Mouse (Mus musculus) stomach, embryonic 15.5 days (tissue): ENCODE measurements around the gene Dnaja1. TPM values are rescaled to one million over a fixed set of nuclear protein-coding genes. Genes with fewer than 3 reads are reported as not detected.

ENCODE experiments used
- ATAC-seq: fragments of 200-750 bp; cut with Nextera tagmentation; 2 replicates; pipeline ENCODE4 v1.8.0; 2017; ENCODE audit warnings: low read depth, moderate number of reproducible peaks, moderate TSS enrichment; ENCODE audit not compliant: insufficient read depth, low FRiP score
- H3K27ac ChIP-seq: fragments of 300-500 bp; sonication (generic); 2 replicates; pipeline ENCODE4 v1.5.1; 2015; ENCODE audit warnings: mild to moderate bottlenecking, inconsistent platforms
- H3K27me3 ChIP-seq: fragments of 300-500 bp; sonication (generic); replicated peaks from 2 replicates; pipeline ENCODE4 v1.6.1; 2015; ENCODE audit warnings: inconsistent platforms
- H3K36me3 ChIP-seq: fragments of 300-500 bp; sonication (generic); 2 replicates; pipeline ENCODE4 v1.6.1; 2015; ENCODE audit warnings: inconsistent platforms
- H3K4me1 ChIP-seq: fragments of 300-500 bp; sonication (generic); 2 replicates; pipeline ENCODE4 v1.6.1; 2015; ENCODE audit warnings: inconsistent platforms
- H3K4me2 ChIP-seq: fragments of 300-500 bp; sonication (generic); 2 replicates; pipeline ENCODE4 v1.6.1; 2015; ENCODE audit warnings: mild to moderate bottlenecking, inconsistent platforms
- H3K4me3 ChIP-seq: fragments of 300-500 bp; sonication (generic); replicated peaks from 2 replicates; pipeline ENCODE4 v1.5.1; 2015; ENCODE audit warnings: inconsistent platforms
- H3K9ac ChIP-seq: fragments of 300-500 bp; sonication (generic); 2 replicates; pipeline ENCODE4 v1.6.1; 2015; ENCODE audit warnings: inconsistent platforms
- H3K9me3 ChIP-seq: fragments of 300-500 bp; sonication (generic); 2 replicates; pipeline ENCODE4 v1.6.1; 2016; ENCODE audit warnings: inconsistent platforms
- WGBS: fragments of 180-500 bp; shearing (Covaris S2); methylation state at CpG from one replicate; pipeline ENCODE4 v1.1.7; 2015; 5-methylcytosine and 5-hydroxymethylcytosine counted together
- polyA plus RNA-seq: library from polyadenylated mRNA; unstranded; fragments of >200 nt; fragmentation: Nextera tagmentation; extraction: Ambion mirVana; gene quantifications from 2 replicates; pipeline ENCODE4 v1.2.1, GENCODE M21; 2015

Gene Dnaja1
- polyA plus RNA-seq: 361 and 370 TPM in 2 replicates

DNA sequence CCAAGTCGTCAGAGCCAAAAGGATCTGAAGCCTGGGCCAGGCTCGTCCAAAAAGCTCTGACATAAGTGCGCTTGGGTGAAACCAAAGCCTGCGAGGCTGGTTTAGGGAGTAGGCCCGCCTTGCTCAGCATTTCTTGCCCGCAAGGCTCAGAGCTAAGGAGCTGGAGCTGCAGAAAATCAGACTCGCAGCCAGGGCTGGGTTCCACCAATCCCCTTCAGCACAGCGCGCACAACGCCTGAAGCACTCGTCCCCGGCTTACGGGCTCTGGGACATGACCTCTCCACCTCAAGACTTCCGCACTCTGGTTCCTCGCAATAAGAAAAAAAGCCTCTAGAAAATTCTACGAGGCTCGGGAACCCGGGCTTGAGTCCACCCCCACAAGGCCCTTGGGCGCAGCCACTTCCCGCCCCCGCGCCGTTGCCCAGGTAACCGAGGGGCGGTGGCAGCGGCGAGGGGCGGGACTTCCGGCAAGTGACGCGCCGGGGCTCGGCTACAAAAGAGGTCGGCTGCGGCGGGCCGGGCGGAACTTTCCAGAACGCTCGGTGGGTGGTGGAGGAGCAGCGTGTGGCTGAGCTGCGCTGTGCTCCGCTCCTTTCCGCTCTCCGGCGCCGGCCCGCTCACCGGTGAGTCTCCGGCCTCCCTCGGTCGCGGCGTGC lies at the start of gene Dnaja1:
TSS of gene Dnaja1 (plus strand) at position 140 of the 656 bp plus-strand sequence.
- Histone ChIP-seq H3K9me3 (no peaks in the 10 kb centered on the region), H3K4me1 (peaks cover 18% of the 10 kb centered on the region), H3K4me3 (peak within 1 kb of the TSS; percentile 92), H3K36me3 (peaks cover 11% of the 10 kb centered on the region), H3K27ac (peak within 1 kb of the TSS; percentile 100), H3K4me2 (peak within 1 kb of the TSS; percentile 67), H3K9ac (peak within 1 kb of the TSS; percentile 95), H3K27me3 (no peaks in the 10 kb centered on the region)
- under 1% methylated on average over 54 of the region's 54 CpGs for WGBS
- ATAC-seq: peak; percentile 95

DNA sequence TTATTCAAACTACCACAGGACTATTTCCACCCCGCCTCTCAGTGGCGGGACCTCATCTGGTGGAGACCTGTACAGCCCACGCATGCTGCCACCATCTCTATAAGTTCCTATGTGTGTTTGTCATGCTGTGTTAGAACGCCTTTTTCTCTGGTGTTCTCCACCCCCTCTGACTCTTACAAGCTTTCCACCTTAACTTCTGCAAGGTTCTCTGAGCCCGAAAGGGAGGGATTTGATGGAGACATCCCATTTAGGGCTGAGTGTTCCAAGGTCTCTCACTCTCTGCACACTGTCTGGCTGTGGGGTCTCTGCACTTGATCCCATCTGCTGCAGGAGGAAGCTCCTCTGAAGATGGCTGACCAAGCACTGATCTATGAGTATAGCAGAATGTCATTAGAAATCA lies 48.4 kb upstream of the Dnaja1 start:
- Histone ChIP-seq H3K9ac (no peak overlapping the region), H3K9me3 (no peaks in the 10 kb centered on the region), H3K4me3 (no peak overlapping the region), H3K27me3 (no peaks in the 10 kb centered on the region), H3K4me1 (peaks cover 4% of the 10 kb centered on the region; the same call in 1 of the 2 replicates), H3K27ac (no peak overlapping the region), H3K4me2 (no peak overlapping the region), H3K36me3 (no peaks in the 10 kb centered on the region)
- WGBS: 95% methylated on average over 5 of the region's 5 CpGs
- ATAC-seq: no peak

DNA sequence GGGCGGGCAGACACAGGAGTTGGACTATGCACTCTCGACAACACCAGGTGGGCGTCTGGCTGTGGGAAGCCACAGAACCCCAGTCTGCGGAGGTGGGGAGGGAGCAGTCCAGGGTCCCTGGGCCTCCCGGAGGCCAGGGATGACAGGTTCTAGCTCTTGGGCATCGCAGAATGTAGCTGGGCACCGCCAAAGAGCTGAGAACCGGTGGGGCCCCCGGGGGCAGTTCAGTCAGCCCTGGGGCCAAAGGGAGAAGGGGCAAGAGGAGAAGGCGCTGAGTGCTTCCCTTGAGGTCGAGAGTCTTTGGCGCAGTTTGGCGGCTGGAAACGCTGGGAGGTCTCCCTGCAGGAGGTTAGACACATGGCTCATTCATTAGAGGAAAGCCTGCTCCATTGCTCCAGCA lies 45.6 kb upstream of the Dnaja1 start:
- Histone ChIP-seq H3K36me3 (no peaks in the 10 kb centered on the region), H3K27me3 (no peaks in the 10 kb centered on the region), H3K9ac (no peak overlapping the region), H3K4me2 (0 out of 2 replicates have a peak overlapping the region, but pooled peaks have one; percentile 23), H3K27ac (no peak overlapping the region), H3K4me3 (no peak overlapping the region), H3K9me3 (no peaks in the 10 kb centered on the region), H3K4me1 (peaks cover 4% of the 10 kb centered on the region; the same call in 1 of the 2 replicates)
- no peak for ATAC-seq
- WGBS: 16% methylated on average over 14 of the region's 14 CpGs

DNA sequence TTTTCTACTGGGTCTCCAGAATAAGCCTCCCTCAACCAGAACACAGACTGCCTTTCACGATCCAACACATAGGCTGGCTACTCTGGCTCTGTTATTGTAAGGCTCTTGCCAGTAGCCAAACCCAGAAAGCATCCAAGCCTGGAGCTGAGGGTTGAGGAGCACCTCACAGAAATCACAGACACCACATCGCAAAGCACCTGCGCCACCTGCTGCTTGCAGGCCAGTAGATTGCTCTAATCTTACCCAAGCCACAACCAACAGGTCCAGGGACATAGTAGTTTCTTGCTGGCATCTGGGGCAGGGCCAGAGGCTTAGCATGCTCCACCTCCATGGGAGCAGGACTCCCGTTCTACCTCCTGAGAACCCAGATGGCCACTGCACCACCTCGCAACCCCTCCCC lies 44.8 kb upstream of the Dnaja1 start:
- 34% methylated on average over 5 of the region's 5 CpGs for WGBS
- H3K4me2 ChIP-seq: no peak overlapping the region

DNA sequence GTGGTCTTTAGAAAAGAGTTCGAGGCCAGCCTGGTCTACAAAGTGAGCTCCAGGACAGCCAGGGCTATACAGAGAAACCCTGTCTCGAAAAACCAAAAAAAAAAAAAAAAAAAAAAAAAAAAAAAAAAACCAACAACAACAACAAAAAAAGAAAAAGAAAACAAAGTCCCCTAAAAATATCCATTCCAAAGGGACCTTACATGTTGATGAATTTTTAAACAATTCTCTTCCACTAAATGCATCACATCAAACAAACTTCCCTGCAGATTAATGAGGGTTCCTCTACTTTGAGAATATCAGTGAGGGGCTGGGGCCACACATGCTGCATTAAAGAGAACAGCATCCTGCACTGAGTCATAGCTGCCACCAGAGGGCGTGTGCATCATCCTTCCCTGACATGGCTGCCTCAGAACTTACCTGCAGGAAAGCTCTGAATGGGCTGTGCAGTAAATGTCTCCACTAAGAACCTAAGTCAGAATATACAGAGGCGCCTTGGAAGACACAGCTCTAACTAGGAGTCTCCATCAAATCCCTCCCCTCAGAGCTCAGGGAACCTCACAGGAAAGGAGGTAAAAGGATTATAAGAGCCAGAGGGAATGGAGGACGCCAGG lies 41.6 kb upstream of the Dnaja1 start:
- no peak overlapping the region for H3K27ac ChIP-seq
- H3K4me3 ChIP-seq: no peak overlapping the region
- no peaks in the 10 kb centered on the region for H3K36me3 ChIP-seq
- ATAC-seq: 0 out of 2 replicates have a peak, but pooled peaks have one; percentile 20
- H3K9ac ChIP-seq: no peak overlapping the region
- WGBS: 55% methylated on average over 5 of the region's 5 CpGs
- H3K27me3 ChIP-seq: no peaks in the 10 kb centered on the region
- H3K4me1 ChIP-seq: peaks cover 4% of the 10 kb centered on the region; the same call in 1 of the 2 replicates
- no peak overlapping the region for H3K4me2 ChIP-seq
- no peaks in the 10 kb centered on the region for H3K9me3 ChIP-seq

More for the DNA sequence above, 44.8 kb upstream of the Dnaja1 start:
- H3K4me3 ChIP-seq: no peak overlapping the region
- no peak overlapping the region for H3K9ac ChIP-seq
- H3K4me1 ChIP-seq: peaks cover 4% of the 10 kb centered on the region; the same call in 1 of the 2 replicates
- H3K9me3 ChIP-seq: no peaks in the 10 kb centered on the region
- no peaks in the 10 kb centered on the region for H3K36me3 ChIP-seq
- H3K27me3 ChIP-seq: no peaks in the 10 kb centered on the region
- no peak overlapping the region for H3K27ac ChIP-seq
- 0 out of 2 replicates have a peak, but pooled peaks have one; percentile 16 for ATAC-seq

DNA sequence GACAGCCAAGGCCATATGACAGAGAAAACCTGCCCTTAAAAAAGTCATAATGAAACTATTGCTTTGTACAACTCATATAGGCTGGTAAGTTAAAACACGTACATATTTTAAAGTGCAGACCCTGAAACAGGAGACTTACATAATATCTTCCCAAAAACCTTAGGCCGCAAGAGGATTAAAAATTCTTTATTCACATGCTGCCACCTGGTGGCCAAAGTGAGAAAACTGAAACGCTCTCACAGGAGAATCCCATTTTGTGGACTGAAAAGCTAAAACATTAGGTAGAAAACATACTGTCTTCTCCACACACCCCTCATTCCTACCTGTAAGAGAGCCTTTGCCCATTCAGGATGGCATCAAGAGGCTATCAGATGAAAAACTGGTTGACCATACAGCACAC lies 40.0 kb upstream of the Dnaja1 start:
- 15% methylated on average over 3 of the region's 3 CpGs for WGBS
- no peaks in the 10 kb centered on the region for H3K9me3 ChIP-seq

DNA sequence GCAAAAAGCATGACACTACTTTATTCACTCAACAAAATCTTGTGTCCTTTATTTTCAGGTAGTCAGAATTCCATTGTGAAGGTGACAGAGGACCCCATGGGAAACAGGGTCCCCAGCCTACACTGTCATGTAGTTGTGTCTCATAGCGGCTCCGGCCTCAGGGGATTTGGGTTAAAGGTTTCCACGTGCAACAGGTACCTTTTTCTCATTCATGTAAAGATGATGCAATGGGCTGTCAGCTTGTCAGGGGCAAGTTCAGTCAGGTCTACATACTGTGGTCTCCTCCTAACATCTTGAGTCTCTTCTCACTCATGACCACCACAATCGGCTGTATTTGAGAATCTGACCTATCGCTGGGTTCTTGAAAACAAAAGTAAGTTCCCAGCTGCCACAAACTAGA lies 39.6 kb upstream of the Dnaja1 start:
- Histone ChIP-seq H3K9ac (no peak overlapping the region), H3K4me1 (no peaks in the 10 kb centered on the region), H3K36me3 (peaks cover 7% of the 10 kb centered on the region; the same call in 1 of the 2 replicates), H3K9me3 (no peaks in the 10 kb centered on the region), H3K4me2 (no peak overlapping the region), H3K27ac (no peak overlapping the region), H3K27me3 (no peaks in the 10 kb centered on the region), H3K4me3 (no peak overlapping the region)
- WGBS: 89% methylated on average over 5 of the region's 5 CpGs
- ATAC-seq: no peak

More for the DNA sequence above, 40.0 kb upstream of the Dnaja1 start:
- H3K27ac ChIP-seq: no peak overlapping the region
- no peak overlapping the region for H3K4me3 ChIP-seq
- H3K27me3 ChIP-seq: no peaks in the 10 kb centered on the region
- peaks cover 6% of the 10 kb centered on the region; the same call in 1 of the 2 replicates for H3K36me3 ChIP-seq
- ATAC-seq: no peak
- H3K4me1 ChIP-seq: no peaks in the 10 kb centered on the region
- H3K9ac ChIP-seq: no peak overlapping the region
- H3K4me2 ChIP-seq: no peak overlapping the region

DNA sequence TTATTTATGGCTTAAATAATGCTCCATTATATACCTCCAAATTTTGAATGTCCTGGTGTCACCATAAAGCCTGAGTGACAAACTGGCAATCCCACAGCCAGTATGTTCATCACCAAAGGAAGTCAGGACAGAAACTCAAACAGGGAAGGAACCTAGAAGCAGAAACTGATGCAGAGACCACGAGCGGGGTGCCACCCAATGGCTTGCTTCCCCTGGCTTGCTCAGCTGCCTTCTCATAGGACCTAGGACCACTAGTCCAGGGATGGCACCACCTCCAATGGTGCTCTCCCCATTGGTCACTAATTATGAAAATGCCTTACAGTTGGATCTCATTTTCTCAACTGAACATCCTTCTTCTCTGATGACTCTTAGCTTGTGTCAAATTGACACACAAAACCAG lies 38.6 kb upstream of the Dnaja1 start:
- no peak for ATAC-seq
- Histone ChIP-seq H3K9me3 (no peaks in the 10 kb centered on the region), H3K27ac (no peak overlapping the region), H3K9ac (no peak overlapping the region), H3K4me2 (no peak overlapping the region), H3K4me1 (no peaks in the 10 kb centered on the region), H3K27me3 (no peaks in the 10 kb centered on the region), H3K4me3 (no peak overlapping the region), H3K36me3 (peaks cover 7% of the 10 kb centered on the region; the same call in 1 of the 2 replicates)
- 90% methylated on average over 2 of the region's 2 CpGs for WGBS

DNA sequence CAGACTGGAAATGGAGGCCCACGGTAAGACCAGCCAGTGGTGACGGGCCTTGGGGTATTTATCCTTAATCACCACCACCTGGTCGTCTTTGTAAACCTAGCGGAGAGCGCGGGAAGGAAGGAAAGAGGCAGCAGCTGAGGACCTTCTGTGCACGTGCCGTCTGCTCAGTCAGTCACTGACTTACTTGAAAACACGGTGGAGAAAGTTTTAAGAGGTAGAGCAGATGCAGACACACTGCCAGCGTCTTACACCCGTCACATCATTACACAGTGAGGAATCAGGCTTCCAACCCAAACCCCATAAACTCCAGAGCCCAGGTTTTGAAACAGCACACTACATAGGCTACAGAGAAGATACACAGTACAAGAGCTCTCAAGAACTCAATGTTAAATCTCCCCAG lies 30.9 kb upstream of the Dnaja1 start:
- 80% methylated on average over 11 of the region's 11 CpGs for WGBS
- no peaks in the 10 kb centered on the region for H3K27me3 ChIP-seq
- ATAC-seq: no peak
- H3K4me2 ChIP-seq: no peak overlapping the region
- H3K4me1 ChIP-seq: no peaks in the 10 kb centered on the region
- no peak overlapping the region for H3K27ac ChIP-seq
- peaks cover 27% of the 10 kb centered on the region; the same call in 1 of the 2 replicates for H3K36me3 ChIP-seq
- no peak overlapping the region for H3K9ac ChIP-seq
- no peak overlapping the region for H3K4me3 ChIP-seq
- H3K9me3 ChIP-seq: no peaks in the 10 kb centered on the region

DNA sequence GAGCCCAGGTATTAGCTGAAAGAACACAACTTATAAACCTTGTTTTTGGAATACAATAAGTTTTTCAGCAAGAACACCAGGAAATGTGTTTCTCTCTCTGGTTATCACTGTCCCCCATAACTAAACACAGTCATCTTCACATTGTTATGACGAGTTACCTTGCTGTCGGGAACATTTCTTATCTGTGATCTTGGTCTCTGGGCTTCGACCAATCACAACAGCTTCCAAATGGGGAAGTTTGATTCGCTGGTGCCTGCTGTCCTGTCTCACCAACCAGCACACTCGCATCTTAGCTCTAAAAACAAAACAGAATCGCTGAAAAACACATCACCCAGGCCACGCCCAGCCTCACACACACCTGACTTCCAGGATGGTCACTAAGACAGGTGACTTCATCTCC lies 24.9 kb upstream of the Dnaja1 start:
- WGBS: 79% methylated on average over 7 of the region's 7 CpGs
- H3K4me1 ChIP-seq: peaks cover 5% of the 10 kb centered on the region; the same call in 1 of the 2 replicates
- no peak for ATAC-seq

DNA sequence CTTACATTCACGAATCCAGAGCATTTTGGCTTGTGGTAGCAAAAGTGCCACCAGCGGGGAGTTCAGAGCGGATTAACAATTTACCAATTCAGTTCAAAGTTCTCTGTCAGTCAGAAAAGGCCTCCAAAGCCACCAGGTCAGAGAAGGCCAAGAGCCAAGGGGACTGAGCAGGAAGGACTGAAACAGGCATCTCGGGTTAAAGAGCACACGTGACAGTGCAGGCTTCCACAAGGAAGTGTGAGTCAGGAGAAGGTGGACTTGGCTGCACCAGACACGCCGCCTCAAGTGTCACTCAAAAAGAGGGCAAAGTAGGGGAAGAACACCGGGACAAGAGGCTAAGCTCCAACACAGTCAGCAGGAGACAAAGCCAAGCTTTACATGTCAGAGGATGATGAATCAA lies 21.7 kb upstream of the Dnaja1 start:
- Histone ChIP-seq H3K27ac (0 out of 2 replicates have a peak overlapping the region, but pooled peaks have one; percentile 19), H3K36me3 (no peaks in the 10 kb centered on the region; the same call in 1 of the 2 replicates), H3K4me1 (peaks cover 15% of the 10 kb centered on the region), H3K9ac (no peak overlapping the region), H3K9me3 (no peaks in the 10 kb centered on the region), H3K27me3 (no peaks in the 10 kb centered on the region), H3K4me3 (no peak overlapping the region), H3K4me2 (no peak overlapping the region)
- ATAC-seq: no peak
- WGBS: 74% methylated on average over 8 of the region's 8 CpGs

More for the DNA sequence above, 24.9 kb upstream of the Dnaja1 start:
- Histone ChIP-seq H3K36me3 (peaks cover 16% of the 10 kb centered on the region; the same call in 1 of the 2 replicates), H3K9me3 (no peaks in the 10 kb centered on the region), H3K27me3 (no peaks in the 10 kb centered on the region), H3K9ac (no peak overlapping the region), H3K27ac (no peak overlapping the region), H3K4me2 (no peak overlapping the region), H3K4me3 (no peak overlapping the region)

DNA sequence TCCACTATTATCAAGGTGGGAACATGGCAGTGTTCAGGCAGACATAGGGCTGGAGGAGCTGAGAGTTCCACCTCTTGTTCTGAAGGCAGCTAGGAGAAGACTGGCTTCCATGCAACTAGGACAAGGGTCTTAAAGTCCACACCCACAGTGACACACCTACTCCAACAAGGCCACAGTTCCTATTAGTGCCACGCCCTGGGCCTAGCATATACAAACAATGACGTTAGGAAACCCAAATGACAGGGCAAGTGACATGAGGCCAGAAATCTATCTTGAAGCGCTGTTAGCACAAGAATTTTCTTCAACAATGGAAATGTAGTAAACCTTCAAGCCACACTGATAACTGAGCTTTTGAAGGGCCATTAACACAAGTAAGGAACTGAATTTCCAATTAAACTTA lies 20.2 kb upstream of the Dnaja1 start:
- H3K27me3 ChIP-seq: no peaks in the 10 kb centered on the region
- peak overlapping the region; percentile 65 for H3K4me3 ChIP-seq
- H3K4me2 ChIP-seq: peak overlapping the region; percentile 63
- ATAC-seq: no peak
- no peaks in the 10 kb centered on the region for H3K36me3 ChIP-seq
- H3K4me1 ChIP-seq: peaks cover 15% of the 10 kb centered on the region
- peak overlapping the region; percentile 98 for H3K27ac ChIP-seq
- H3K9me3 ChIP-seq: no peaks in the 10 kb centered on the region
- 66% methylated on average over 3 of the region's 3 CpGs for WGBS
- H3K9ac ChIP-seq: no peak overlapping the region
